Mouse (Mus musculus) gastrocnemius, postnatal 36 days (tissue): ENCODE results near the gene Cdsn. TPM values are rescaled to one million over a fixed set of nuclear protein-coding genes. Genes with fewer than 3 reads are reported as not detected.
A peak's percentile ranks its signal among the peaks of the same experiment; 100 is the strongest.

Source experiments
- DNase-seq, 2 experiments: peaks; one replicate each; pipeline ENCODE4 v3.0.0; 2022
- intact Hi-C: fragments of 180-260 bp; cut with DNase I; formaldehyde crosslinking; loops from one replicate; pipeline ENCODE4 v1.15.1; 2025
- total RNA-seq, 2 experiments: library from RNA; stranded (reverse); gene quantifications; 2 replicates each; pipeline ENCODE4 v1.2.3; 2021

Cdsn gene
- total RNA-seq, 2 experiments from 2014 or later: not detected

DNA sequence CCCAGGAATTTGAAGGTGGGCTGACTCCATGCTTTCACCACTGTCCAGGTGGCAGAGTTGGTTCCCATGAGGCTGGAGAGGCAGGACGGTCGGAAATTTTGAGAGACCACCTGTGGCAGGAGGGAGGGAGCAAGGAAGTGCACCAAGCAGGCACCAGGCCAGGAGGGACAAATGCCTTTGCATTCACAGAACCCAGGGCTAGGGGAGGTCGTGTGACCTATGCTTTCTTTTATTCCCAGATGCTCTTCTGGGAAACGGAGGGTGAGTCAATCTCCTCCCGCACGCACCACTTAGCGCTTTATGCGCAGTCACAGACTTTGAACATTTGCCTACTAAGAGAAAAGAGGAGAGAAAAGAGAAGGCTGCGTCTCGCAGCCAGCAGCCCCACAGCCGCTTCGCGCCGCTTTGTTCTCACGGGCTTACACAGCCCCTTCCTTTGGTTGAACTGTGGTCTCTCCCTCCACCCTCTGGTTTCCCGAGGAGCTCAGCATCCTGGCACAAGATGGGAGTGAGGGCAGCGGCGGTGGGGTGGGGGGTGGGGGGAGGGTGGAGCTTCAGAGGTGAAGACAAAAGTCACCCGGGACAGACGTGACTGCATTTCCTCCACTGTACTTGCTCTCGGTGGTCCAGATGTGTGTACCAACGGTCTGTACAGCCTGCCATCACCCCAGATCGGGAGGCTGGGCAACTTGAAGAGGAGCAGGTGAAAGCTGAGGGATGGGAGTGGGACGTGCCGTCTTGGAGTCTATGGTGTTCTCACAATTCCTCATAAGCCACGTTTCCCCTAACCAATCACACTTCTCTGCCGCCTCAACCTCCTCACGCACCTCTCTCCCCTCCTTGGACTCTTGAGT is 17.4 kb downstream of the Cdsn start:
- DNase-seq: no peak
- intact Hi-C loops: no loop called here

DNA sequence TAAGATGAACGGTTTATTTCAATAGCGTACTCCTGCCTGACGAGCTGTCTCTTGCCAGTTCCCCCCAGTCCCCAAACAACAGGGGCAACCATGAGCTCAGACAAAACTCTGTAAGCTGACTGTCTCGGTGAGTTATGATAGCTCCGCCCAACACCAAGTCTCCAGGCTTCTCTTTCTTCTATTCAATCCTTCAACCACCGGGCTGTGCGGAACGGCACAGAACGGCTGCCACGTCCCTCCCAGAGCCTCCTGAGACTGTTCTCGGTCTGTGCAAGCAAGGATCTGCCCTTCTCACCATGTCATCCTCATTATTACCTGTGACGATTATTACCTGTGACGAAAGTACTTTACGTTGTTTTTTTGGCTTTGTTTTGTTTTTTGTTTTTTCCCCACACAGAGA is 18.9 kb downstream of the Cdsn start:
- intact Hi-C loops: no loop called here
- no peak for DNase-seq

DNA sequence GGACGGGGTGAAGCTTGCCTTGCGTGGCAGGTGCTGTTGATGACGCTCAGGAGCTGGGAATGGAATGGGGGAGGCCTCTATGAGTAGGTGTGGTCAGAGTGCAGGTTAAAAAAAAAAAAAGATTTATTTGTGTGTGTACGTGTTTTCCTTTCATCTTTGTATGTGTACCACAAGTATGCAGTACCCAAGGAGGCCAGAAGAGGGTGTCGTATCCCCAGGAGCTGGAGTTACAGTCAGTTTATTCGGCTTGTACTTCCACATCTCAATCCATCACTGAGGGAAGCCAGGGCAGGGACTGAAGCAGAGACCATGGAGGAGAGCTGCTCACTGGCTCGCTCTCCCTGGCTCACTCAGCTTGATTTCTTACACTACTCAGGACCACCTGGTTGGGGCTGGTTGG is 19.5 kb downstream of the Cdsn start:
- intact Hi-C loops: no loop called here
- no peak for DNase-seq

DNA sequence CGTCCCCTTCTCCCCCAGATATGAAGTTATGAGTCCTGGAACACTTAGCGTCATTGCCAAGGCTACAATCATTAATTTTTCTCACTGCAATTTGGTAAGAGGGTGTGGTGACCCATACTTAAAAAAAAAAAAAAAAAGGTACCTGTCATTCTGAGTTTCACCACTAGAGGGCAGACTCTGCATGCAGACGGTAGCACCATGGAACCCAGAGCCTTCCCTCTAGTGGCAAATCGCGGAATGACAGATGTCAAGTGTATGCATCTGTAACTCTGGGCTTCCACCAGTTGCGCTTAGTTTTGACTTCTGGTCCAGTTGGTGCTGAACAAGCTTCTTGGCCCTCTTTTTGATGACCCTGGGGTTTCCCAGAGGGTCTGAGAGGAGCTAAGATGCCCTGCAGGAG is 26.3 kb downstream of the Cdsn start:
- DNase-seq: peak; percentile 44 to 71

DNA sequence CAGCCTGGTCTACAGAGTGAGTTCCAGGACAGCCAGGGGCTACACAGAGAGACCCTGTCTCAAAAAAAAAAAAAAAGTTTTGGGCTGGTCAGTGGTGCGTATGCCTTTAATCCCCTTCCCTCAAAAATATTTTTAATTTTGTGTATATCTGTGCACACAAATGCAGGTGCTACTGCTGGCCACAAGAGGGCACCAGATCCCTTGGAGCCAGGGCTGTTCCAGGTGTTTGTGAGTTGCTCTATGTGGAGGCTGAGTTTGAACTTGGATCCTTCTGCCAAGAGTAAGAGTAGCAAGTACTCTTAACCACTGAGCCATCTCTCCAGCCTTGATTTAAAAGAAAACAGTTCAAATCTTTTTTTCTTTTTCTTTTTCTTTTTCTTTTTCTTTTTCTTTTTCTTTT is 31.0 kb downstream of the Cdsn start:
- intact Hi-C loops: no loop called here
- no peak for DNase-seq

More for the DNA sequence above, 26.3 kb downstream of the Cdsn start:
- intact Hi-C loops: no loop called here

DNA sequence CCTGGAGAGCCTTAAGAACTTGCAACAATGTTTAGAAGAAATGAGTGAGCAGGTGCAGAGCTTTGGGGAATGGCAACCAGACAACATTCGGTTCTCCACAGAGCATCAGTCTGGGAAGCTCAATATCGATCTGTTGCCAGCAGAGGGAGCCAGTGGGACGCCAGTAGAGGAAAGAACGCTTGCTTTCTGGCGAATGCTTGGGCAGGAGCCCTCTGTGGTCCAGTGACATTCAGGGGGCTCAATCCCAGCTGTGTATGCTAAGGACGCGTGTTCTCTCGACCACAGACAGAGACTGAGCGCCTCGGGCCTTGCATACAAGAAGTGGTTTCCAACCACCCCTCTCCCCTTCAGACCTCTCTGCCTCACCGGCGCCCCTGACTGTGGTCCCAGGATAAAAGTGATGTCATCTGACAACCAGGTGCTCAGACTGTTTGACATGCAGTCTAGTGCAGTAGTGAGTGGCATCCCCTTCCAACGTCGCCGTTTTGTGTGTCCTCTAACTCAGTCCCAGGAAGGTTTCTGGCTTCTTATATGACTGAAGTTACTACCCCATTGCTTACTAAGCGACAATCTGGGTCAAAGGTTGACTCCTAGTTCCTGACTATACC is 32.5 kb downstream of the Cdsn start:
- intact Hi-C loops: no loop called here
- DNase-seq: peak; percentile 63

DNA sequence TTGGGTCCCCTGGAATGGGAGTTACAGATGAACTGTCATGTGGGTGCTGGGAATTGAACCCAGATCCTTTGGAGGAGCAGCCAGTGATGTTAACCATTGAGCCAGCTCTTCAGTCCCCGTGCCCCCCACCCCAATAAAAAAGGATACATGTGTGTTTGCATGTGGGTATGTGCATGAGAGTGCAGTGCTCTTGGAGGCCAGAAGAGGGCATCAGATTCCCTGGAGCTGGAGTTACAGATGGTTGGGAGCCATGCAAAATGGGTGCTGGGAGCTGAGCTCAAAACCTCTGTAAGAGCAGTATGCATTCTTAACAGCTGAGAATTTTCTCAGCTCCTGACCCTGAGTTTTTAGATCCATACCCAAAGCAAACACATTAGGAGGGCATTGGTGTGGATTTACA is 35.4 kb downstream of the Cdsn start:
- intact Hi-C loops: no loop called here
- no peak for DNase-seq

DNA sequence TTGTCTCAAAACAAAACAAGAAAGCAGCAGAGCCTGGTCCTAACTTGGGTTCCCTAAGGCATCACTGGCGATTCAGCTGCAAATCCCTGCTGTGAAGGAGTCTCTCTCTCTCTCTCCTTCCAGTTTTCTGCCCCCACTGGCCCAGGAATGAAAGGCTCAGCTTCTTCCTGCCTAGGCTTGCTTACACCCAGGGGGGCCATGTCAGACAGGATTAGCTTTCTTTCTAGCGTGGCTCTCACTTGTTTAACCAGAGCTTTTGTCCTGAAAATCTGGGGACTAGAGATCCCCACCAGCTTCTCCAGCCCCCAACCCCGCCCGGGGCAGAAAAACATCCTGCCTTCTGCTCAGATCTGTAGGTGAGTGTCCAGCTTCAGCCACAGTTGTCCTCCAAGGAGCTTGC is 36.5 kb downstream of the Cdsn start:
- intact Hi-C loops: no loop called here
- DNase-seq: no peak

DNA sequence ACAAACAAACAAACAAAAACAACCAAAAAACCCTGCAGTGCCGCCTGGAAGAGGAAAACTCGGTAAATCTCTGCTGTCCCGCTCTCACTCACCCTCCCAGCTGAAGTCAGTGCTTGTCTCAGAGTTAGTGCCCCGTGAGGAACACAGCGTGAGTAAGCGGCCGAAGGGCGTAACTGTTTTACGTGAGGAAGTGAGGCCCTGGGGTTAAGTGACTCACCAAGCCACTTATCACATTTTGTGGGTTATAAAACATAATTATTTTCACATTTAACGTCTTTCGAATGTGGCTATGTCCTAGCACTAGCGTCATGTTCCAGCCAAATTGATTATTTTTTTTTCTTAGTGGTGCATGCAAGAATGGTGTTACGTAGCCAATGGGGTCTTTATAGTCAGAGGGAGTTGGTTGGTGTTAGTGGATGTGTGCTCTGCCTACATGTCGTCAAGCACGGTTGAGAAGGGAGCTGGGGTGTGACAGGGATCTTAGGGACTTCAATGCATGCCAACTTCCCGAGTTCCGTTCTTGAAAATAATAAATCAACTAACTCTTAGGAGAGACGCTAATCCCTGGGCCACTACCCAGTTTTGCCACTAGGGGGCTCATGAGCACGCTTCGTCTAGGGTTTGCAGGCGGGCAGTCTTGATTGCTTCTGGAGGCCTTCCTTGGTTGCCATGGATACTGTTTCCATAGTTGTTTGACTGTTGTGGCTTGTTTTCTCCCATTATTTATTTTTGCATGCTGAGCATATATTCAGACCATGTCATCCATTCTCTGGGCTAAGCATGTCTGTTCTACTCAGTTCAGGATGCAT is 38.7 kb downstream of the Cdsn start:
- DNase-seq: peak; percentile 69 to 71
- intact Hi-C loops: no loop called here

DNA sequence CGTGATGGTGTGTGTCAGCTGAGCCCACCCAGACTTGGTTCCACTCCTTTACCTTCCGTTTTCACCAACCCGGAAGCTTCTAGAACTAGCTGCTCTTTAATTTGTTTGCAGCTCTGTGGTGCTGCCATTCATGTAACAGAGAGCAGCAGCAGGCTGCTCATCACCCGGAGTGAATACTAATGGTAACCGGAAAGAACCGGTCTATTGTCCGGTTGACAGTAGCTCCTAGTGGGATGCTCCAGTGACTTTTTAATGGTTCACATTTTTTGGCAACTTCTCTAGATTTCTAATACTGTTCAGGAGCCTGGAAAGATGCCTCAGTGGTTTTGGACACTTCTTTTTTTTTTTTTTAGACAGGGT is 39.3 kb downstream of the Cdsn start:
- DNase-seq: no peak
- intact Hi-C loops: no loop called here

DNA sequence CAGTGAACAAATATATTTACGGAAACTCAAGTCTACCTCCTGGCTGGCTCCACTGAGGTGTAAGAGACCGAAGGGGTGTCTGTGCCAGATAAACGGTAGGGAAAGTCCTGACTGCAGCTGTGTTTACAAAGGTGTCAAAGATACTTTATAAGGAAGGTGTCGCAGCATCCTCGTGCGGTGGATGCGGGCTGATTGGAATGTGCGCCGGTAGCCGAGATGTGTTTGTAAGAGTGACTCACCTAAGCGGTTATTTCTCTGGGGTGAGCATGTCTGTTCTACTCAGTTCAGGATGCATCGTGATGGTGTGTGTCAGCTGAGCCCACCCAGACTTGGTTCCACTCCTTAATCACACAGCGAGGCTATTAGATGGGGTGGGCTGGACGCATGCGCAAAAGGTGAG is 39.8 kb downstream of the Cdsn start:
- intact Hi-C loops: no loop called here
- no peak for DNase-seq

DNA sequence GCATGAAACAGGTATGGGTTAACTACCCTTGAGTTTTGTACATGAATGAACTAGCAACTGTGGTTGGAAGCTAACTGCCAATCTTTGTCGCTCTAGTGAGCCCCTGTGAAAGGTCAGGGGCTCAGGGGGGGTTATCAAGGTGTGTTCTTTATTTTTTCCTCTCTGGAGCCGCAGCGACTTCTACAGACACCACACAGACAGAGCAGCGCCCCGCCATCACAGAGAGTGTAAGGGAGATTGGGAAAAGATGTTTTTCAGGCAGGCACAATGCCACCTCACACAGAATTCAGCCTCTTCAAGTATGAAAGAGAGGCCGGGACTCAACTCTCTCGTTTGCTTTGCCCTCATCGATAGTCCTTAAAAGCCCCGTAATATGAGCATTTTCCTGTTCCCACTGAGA is 40.2 kb downstream of the Cdsn start:
- no peak for DNase-seq
- intact Hi-C loops: no loop called here

DNA sequence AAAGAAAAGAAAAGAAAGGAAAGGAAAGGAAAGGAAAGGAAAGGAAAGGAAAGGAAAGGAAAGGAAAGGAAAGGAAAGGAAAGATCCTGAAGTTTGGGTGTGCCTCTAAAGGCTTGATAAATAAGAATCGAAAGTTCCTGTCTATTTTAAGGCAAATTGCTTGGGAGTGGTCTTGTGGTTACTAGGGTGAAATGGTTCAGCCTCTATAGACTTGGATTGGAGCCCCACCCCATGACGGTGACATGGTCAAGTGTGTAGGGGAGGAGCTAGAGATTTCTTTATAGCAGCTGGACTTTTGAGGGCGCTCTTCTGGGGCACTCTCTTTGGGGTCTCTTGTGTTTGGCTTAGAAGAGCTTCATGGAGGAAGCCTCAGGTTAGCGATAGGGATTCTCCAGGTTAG is 41.9 kb downstream of the Cdsn start:
- intact Hi-C loops: no loop called here
- no peak for DNase-seq

DNA sequence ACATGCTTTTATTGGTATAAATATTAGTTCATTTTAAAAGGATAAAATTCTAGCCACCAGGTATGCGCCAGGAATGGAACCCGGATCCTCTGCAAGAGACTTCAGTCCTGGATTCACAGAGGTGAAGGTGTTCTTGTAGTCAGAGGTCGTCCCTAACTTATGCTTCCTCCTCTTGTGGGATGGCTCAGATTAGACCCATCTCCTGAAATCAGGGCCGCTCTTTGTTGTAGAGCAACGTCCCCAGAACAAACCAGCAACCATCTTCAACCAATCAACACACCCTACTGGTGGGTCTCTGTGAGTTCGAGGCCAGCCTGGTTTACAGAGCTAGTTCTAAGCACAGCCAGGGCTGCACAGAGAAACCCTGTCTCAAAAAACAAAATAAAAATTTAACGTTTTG is 42.5 kb downstream of the Cdsn start:
- no peak for DNase-seq
- intact Hi-C loops: no loop called here

DNA sequence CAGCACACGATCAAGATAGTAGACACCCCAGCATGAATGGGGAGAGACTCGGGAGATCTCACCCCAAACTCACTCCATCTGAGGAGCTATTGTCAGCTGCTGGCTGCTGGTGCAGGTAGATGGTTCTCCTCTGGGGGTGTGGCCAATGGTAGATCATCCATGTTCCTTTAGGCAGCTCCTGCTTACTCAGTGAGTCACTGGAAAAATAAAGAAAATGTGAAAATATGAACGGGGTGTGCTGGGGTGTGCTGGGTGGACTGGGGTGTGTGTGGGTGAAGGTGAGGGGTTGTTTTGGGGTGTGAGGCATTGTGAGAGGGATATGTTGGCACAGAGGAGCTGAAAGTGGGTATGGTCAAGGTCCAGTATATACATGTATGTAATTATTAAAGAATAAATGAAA is 45.5 kb downstream of the Cdsn start:
- DNase-seq: no peak
- intact Hi-C loops: no loop called here

DNA sequence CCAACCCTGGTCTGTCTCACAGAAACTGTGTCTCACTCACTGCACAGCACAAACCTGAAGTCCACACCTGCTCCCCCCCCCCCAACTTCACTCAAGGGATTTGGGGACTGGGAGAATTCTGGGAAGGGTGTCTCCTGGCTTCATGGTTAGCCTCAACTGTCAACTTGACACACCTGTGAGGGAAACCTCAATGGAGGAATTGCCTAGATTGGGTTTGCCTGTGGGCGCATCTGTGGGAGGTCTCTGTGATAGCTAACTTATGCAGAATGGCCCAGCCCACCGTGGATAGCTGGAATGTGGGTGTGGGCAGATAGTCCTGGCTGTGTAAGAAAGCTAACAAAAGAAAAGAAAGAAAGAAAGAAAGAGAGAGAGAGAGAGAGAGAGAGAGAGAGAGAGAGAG is 49.3 kb downstream of the Cdsn start, which contains the start of gene Sfta2:
Sfta2 (plus strand) TSS at position 301 of the 400 bp plus-strand sequence.
- intact Hi-C loops: no loop called here
- no peak for DNase-seq

DNA sequence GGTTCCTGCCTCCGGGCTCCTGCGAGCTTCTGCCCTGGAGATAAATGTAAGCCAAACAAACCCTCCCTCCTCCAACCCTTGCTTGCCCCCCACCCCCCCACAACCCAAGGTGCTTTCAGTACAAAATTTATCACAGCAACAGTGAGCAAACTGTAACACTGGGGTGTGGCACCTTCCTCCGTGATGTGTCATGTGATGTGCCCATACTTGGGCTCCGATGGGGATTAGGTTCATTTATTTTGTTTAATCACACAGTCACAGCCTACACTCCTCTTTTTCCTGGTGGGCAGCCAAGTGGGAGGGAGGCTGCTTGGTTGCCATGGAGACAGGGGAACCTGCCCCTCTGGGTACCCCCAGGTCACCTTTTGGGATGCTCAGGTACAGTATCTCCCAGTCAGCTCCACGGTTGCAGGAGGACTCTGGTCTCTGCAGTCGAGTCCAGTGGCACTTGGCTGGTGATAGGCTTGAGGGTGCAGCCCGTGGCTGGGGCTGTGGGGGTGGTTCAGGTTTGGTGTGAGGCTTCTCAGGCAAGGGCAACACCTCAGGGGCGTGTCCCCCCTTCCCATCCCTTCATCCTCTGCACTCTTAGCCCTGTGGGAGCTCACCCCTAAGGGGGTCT is 49.9 kb downstream of the Cdsn start:
- intact Hi-C loops: no loop called here
- DNase-seq: no peak
